Mouse (Mus musculus): ENCODE results near the gene Mc1r. TPM values are rescaled to one million over a fixed set of nuclear protein-coding genes. Genes with fewer than 3 reads are reported as not detected.

The Mc1r gene
- total RNA-seq, 2 experiments from 2014 or later: 0.12 TPM; not detected in 1

Other genes starting within 250 kb of the Mc1r start
- not detected in 2 replicates for gene Sult5a1, start 248.8 kb upstream of the Mc1r start, total RNA-seq (2015)
- not detected in 2 replicates for gene Sult5a1, start 248.8 kb upstream of the Mc1r start, total RNA-seq (2017)
- gene Dpep1, start 220.9 kb upstream of the Mc1r start, total RNA-seq (2015): not detected in 2 replicates
- gene Dpep1, start 220.9 kb upstream of the Mc1r start, total RNA-seq (2017): not detected in 2 replicates
- 11.6 and 18.4 TPM in 2 replicates for gene Chmp1a, start 194.3 kb upstream of the Mc1r start, total RNA-seq (2015)
- 24.5 and 26.7 TPM in 2 replicates for gene Chmp1a, start 194.3 kb upstream of the Mc1r start, total RNA-seq (2017)
- 0.37 and 0.51 TPM in 2 replicates for gene Spata33, start 194.3 kb upstream of the Mc1r start, total RNA-seq (2015)
- 1.9 and 5.0 TPM in 2 replicates for gene Spata33, start 194.3 kb upstream of the Mc1r start, total RNA-seq (2017)
- 16.1 and 17.1 TPM in 2 replicates for gene Cdk10, start 182.3 kb upstream of the Mc1r start, total RNA-seq (2015)
- 34.9 and 38.6 TPM in 2 replicates for gene Cdk10, start 182.3 kb upstream of the Mc1r start, total RNA-seq (2017)
- 1.7 and 2.1 TPM in 2 replicates for gene Spata2l, start 170.9 kb upstream of the Mc1r start, total RNA-seq (2015)
- gene Spata2l, start 170.9 kb upstream of the Mc1r start, total RNA-seq (2017): 1.2 and 1.7 TPM in 2 replicates
- gene Zfp276, start 152.9 kb upstream of the Mc1r start, total RNA-seq (2015): 6.8 and 8.8 TPM in 2 replicates
- gene Zfp276, start 152.9 kb upstream of the Mc1r start, total RNA-seq (2017): 5.8 and 13.2 TPM in 2 replicates
- gene Vps9d1, start 152.8 kb upstream of the Mc1r start, total RNA-seq (2015): 7.6 and 10.2 TPM in 2 replicates
- 10.3 and 16.2 TPM in 2 replicates for gene Vps9d1, start 152.8 kb upstream of the Mc1r start, total RNA-seq (2017)
- 38.1 and 41.3 TPM in 2 replicates for gene Fanca, start 88.5 kb upstream of the Mc1r start, total RNA-seq (2015)
- gene Fanca, start 88.5 kb upstream of the Mc1r start, total RNA-seq (2017): 32.1 and 34.5 TPM in 2 replicates
- 0.07 TPM in 1 of 2 replicates, not detected in the other for gene Spire2, start 74.4 kb upstream of the Mc1r start, total RNA-seq (2015)
- gene Spire2, start 74.4 kb upstream of the Mc1r start, total RNA-seq (2017): 1.3 TPM in 1 of 2 replicates, not detected in the other
- gene Tcf25, start 33.4 kb upstream of the Mc1r start, total RNA-seq (2015): 73.1 and 90.2 TPM in 2 replicates
- 89.8 and 94.1 TPM in 2 replicates for gene Tcf25, start 33.4 kb upstream of the Mc1r start, total RNA-seq (2017)
- gene Tubb3, start 4.3 kb downstream of the Mc1r start, total RNA-seq (2015): 0.15 TPM in 1 of 2 replicates, not detected in the other
- gene Tubb3, start 4.3 kb downstream of the Mc1r start, total RNA-seq (2017): 0.17 TPM in 1 of 2 replicates, not detected in the other
- gene Def8, start 16.4 kb downstream of the Mc1r start, total RNA-seq (2015): 30.0 and 33.6 TPM in 2 replicates
- 47.5 and 63.1 TPM in 2 replicates for gene Def8, start 16.4 kb downstream of the Mc1r start, total RNA-seq (2017)
- gene Afg3l1, start 70.8 kb downstream of the Mc1r start, total RNA-seq (2015): 12.1 and 16.1 TPM in 2 replicates
- 20.9 and 21.9 TPM in 2 replicates for gene Afg3l1, start 70.8 kb downstream of the Mc1r start, total RNA-seq (2017)
- not detected in 2 replicates for gene Dbndd1, start 108.4 kb downstream of the Mc1r start, total RNA-seq (2015)
- gene Dbndd1, start 108.4 kb downstream of the Mc1r start, total RNA-seq (2017): not detected in 2 replicates
- gene Gas8, start 111.7 kb downstream of the Mc1r start, total RNA-seq (2015): 3.1 and 3.2 TPM in 2 replicates
- gene Gas8, start 111.7 kb downstream of the Mc1r start, total RNA-seq (2017): 17.2 and 18.0 TPM in 2 replicates
- gene Rhou, start 246.8 kb downstream of the Mc1r start, total RNA-seq (2015): 7.9 and 9.6 TPM in 2 replicates
- 4.9 and 5.3 TPM in 2 replicates for gene Rhou, start 246.8 kb downstream of the Mc1r start, total RNA-seq (2017)

All from megakaryocyte progenitor cell, adult 5-6 weeks (primary cell).